Mouse (Mus musculus): ENCODE data around the gene Mpp6.

- TF ChIP-seq CTCF (IDR thresholded peaks at IDR 0.05; ENCODE audit: control insufficient read depth, insufficient read depth, low read length) (no peak), POLR2A (IDR thresholded peaks at IDR 0.05; ENCODE audit: borderline replicate concordance, control insufficient read depth, low read depth, low read length) (no peak)
Observed at GRCm38 (mm10) chr6:50109201-50109756, 762 bp upstream of the Mpp6 start.

Measured in bone marrow, adult 2 months (tissue).